Mouse (Mus musculus): ENCODE results near the gene Rnpepl1. TPM values are rescaled to one million over a fixed set of nuclear protein-coding genes. Genes with fewer than 3 reads are reported as not detected.

Gene Rnpepl1
- total and polyA plus RNA-seq, 2 experiments from 2014 or later: 36.3 to 73.2 TPM

GRCm38 (mm10) chr1:92895089-92895488, 15.5 kb upstream of the Rnpepl1 start:
- Histone ChIP-seq H3K4me1 (ENCODE audit: control insufficient read depth, insufficient read depth) (no peaks in the 10 kb centered on the region), H3K27me3 (ENCODE audit: control insufficient read depth, insufficient read depth, low read length) (no peaks in the 10 kb centered on the region), H3K9me3 (replicated peaks; ENCODE audit: control insufficient read depth, low read length) (no peaks in the 10 kb centered on the region), H3K4me2 (ENCODE audit: low read depth, low read length) (no peak overlapping the region), H3K9ac (replicated peaks; ENCODE audit: low read depth, low read length) (no peak overlapping the region), H3K36me3 (replicated peaks; ENCODE audit: control insufficient read depth, insufficient read depth, low read length) (no peaks in the 10 kb centered on the region), H3K27ac (ENCODE audit: low read depth) (no peak overlapping the region), H3K4me3 (ENCODE audit: low read depth, low read length) (no peak overlapping the region)
- TF ChIP-seq EP300 (IDR thresholded peaks at IDR 0.05; ENCODE audit: low read depth) (no peak), CTCF (IDR thresholded peaks at IDR 0.05; ENCODE audit: low read depth) (peak; percentile 95)
- ATAC-seq (ENCODE audit: insufficient read depth, low read depth): peak; percentile 49; the same call in 1 of the 2 replicates
- WGBS: 12% methylated on average over 3 of the region's 3 CpGs
- DNase-seq (ENCODE audit: low spot score): peak; percentile 71

DNA sequence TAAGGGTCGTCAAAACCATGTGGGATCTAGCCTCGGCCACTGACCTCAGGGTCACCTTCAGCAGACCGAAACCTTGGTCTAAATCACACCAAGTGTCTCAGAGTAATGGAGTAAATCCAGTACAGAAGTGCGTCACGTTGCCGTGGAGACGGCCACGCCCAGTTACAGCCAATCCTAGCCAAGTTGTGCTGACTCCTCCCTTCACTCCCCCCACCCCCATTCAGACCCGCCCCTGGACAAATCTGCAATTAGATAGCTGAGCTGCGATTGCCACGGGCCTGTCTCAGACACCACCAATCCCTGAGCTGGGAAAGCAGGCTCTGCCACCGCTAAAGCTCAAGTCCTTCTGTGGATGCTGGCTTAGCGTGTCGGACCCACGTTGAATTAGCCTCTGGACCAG, 7.8 kb upstream of the Rnpepl1 start, which contains the start of gene Ankmy1:
Gene Ankmy1 (minus strand): TSS at position 121 of the 400 bp plus-strand sequence.
- TF ChIP-seq CTCF (IDR thresholded peaks at IDR 0.05; ENCODE audit: low read depth): no peak
- TF ChIP-seq EP300 (IDR thresholded peaks at IDR 0.05; ENCODE audit: low read depth): no peak
- no peak within 1 kb of the TSS for H3K27ac ChIP-seq (ENCODE audit: low read depth)
- H3K9me3 ChIP-seq (replicated peaks; ENCODE audit: control insufficient read depth, low read length): no peaks in the 10 kb centered on the region
- 2% methylated on average over 15 of the region's 15 CpGs for whole genome bisulfite sequencing
- H3K4me1 ChIP-seq (ENCODE audit: control insufficient read depth, insufficient read depth): peaks cover 7% of the 10 kb centered on the region
- no peaks in the 10 kb centered on the region for H3K36me3 ChIP-seq (replicated peaks; ENCODE audit: control insufficient read depth, insufficient read depth, low read length)
- no peak; the same call in 1 of the 2 replicates for ATAC-seq (ENCODE audit: insufficient read depth, low read depth)
- peak within 1 kb of the TSS; percentile 49 for H3K4me2 ChIP-seq (ENCODE audit: low read depth, low read length)
- 0 out of 2 replicates have a peak, but pooled peaks cover 6% of the 10 kb centered on the region for H3K27me3 ChIP-seq (ENCODE audit: control insufficient read depth, insufficient read depth, low read length)
- H3K9ac ChIP-seq (replicated peaks; ENCODE audit: low read depth, low read length): no peak within 1 kb of the TSS
- peak; percentile 55 for DNase-seq (ENCODE audit: low spot score)
- peak within 1 kb of the TSS; percentile 8; the same call in 1 of the 2 replicates for H3K4me3 ChIP-seq (ENCODE audit: low read depth, low read length)

DNA sequence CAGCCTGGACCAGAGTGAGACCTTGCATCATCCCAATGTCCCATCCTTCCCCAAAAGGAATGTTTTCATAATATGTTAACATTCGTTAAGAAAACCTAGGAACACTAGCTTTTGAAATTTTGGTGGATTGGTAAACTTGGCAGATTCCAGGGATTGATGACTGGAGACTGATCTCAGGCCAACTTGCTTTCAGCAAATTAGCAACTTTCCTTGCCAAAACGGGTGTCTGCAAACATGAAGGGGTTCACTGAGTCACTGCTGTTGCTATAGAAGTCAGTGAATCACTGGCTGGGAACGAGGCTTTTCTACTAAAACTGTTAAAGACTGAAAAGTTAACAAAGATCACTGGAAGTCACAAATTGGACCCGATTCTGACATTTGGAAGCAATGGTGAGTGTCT, 7.0 kb upstream of the Rnpepl1 start:
- Histone ChIP-seq H3K36me3 (replicated peaks; ENCODE audit: control insufficient read depth, insufficient read depth, low read length) (no peaks in the 10 kb centered on the region), H3K9ac (replicated peaks; ENCODE audit: low read depth, low read length) (no peak overlapping the region), H3K27me3 (ENCODE audit: control insufficient read depth, insufficient read depth, low read length) (0 out of 2 replicates have a peak, but pooled peaks cover 6% of the 10 kb centered on the region), H3K4me3 (ENCODE audit: low read depth, low read length) (no peak overlapping the region), H3K9me3 (replicated peaks; ENCODE audit: control insufficient read depth, low read length) (no peaks in the 10 kb centered on the region), H3K4me1 (ENCODE audit: control insufficient read depth, insufficient read depth) (peaks cover 7% of the 10 kb centered on the region), H3K4me2 (ENCODE audit: low read depth, low read length) (no peak overlapping the region), H3K27ac (ENCODE audit: low read depth) (no peak overlapping the region)
- TF ChIP-seq CTCF (IDR thresholded peaks at IDR 0.05; ENCODE audit: low read depth) (no peak), EP300 (IDR thresholded peaks at IDR 0.05; ENCODE audit: low read depth) (no peak)
- no peak for DNase-seq (ENCODE audit: low spot score)
- WGBS: 64% methylated on average over 4 of the region's 4 CpGs
- ATAC-seq (ENCODE audit: insufficient read depth, low read depth): no peak

DNA sequence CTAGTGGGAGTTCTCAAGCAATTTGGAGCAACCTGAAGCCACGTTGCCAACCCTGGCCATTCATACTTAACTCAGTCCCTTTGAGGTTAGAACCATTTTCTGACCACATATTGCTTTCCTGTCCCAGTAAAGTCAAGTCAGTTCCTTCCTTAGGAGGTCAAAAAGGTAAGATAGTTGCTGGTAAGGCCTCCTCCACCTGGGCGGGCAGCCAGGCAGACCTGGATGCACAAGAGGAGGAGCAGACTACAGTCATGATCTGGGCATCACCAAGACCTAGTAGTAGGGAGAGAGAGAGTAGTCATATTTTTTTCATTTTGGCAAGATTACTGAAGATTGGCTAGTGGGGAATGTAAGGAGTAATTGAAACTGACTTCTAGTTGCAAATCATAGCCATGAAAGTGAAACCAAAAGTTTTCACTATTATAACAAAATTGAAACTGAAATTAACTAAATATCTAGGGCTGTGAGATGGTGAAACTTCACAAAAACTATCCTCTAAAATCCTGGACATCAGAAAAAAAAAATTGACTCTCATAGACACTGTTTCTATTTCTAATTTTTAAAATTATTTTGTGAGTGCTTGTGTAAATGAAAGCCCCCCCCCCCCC, 4.8 kb upstream of the Rnpepl1 start:
- H3K9me3 ChIP-seq (replicated peaks; ENCODE audit: control insufficient read depth, low read length): no peaks in the 10 kb centered on the region
- no peak overlapping the region for H3K4me2 ChIP-seq (ENCODE audit: low read depth, low read length)
- 85% methylated on average over 2 of the region's 2 CpGs for WGBS
- H3K9ac ChIP-seq (replicated peaks; ENCODE audit: low read depth, low read length): no peak overlapping the region
- peaks cover 16% of the 10 kb centered on the region for H3K4me1 ChIP-seq (ENCODE audit: control insufficient read depth, insufficient read depth)
- H3K27ac ChIP-seq (ENCODE audit: low read depth): no peak overlapping the region
- DNase-seq (ENCODE audit: low spot score): no peak
- H3K4me3 ChIP-seq (ENCODE audit: low read depth, low read length): no peak overlapping the region
- no peaks in the 10 kb centered on the region for H3K36me3 ChIP-seq (replicated peaks; ENCODE audit: control insufficient read depth, insufficient read depth, low read length)
- 0 out of 2 replicates have a peak, but pooled peaks cover 6% of the 10 kb centered on the region for H3K27me3 ChIP-seq (ENCODE audit: control insufficient read depth, insufficient read depth, low read length)
- TF ChIP-seq EP300 (IDR thresholded peaks at IDR 0.05; ENCODE audit: low read depth) (no peak), CTCF (IDR thresholded peaks at IDR 0.05; ENCODE audit: low read depth) (no peak)
- no peak for ATAC-seq (ENCODE audit: insufficient read depth, low read depth)

GRCm38 (mm10) chr1:92906779-92907631, 3.6 kb upstream of the Rnpepl1 start, which contains the start of gene Dusp28:
Gene Dusp28 (plus strand): TSS chr1:92906981.
- no peaks in the 10 kb centered on the region for H3K9me3 ChIP-seq (replicated peaks; ENCODE audit: control insufficient read depth, low read length)
- H3K9ac ChIP-seq (replicated peaks; ENCODE audit: low read depth, low read length): peak within 1 kb of the TSS; percentile 61
- H3K27me3 ChIP-seq (ENCODE audit: control insufficient read depth, insufficient read depth, low read length): 0 out of 2 replicates have a peak, but pooled peaks cover 2% of the 10 kb centered on the region
- DNase-seq (ENCODE audit: low spot score) (peak; percentile 76), ATAC-seq (ENCODE audit: insufficient read depth, low read depth) (peak; percentile 86)
- TF ChIP-seq CTCF (IDR thresholded peaks at IDR 0.05; ENCODE audit: low read depth): peak; percentile 58
- TF ChIP-seq EP300 (IDR thresholded peaks at IDR 0.05; ENCODE audit: low read depth): 0 out of 2 replicates have a peak, but pooled peaks have one; percentile 38
- peaks cover 23% of the 10 kb centered on the region for H3K4me1 ChIP-seq (ENCODE audit: control insufficient read depth, insufficient read depth)
- under 1% methylated on average over 81 of the region's 81 CpGs for WGBS
- peak within 1 kb of the TSS; percentile 86 for H3K4me2 ChIP-seq (ENCODE audit: low read depth, low read length)
- H3K4me3 ChIP-seq (ENCODE audit: low read depth, low read length): peak within 1 kb of the TSS; percentile 71
- peak within 1 kb of the TSS; percentile 88 for H3K27ac ChIP-seq (ENCODE audit: low read depth)
- no peaks in the 10 kb centered on the region for H3K36me3 ChIP-seq (replicated peaks; ENCODE audit: control insufficient read depth, insufficient read depth, low read length)
